Mouse (Mus musculus): ENCODE measurements around the gene E430018J23Rik. TPM values are rescaled to one million over a fixed set of nuclear protein-coding genes. Genes with fewer than 3 reads are reported as not detected.

Gene E430018J23Rik
- polyA plus RNA-seq (2012; rRNA removed; ENCODE audit: low replicate concordance): 13.3 and 15.1 TPM in 2 replicates

GRCm38 (mm10) chr7:127393157-127393943 is at the start of gene E430018J23Rik:
Gene E430018J23Rik, minus strand, starts transcription at chr7:127393629.

GRCm38 (mm10) chr7:127421388-127422191 is 28.2 kb upstream of the E430018J23Rik start, which contains the start of gene Zfp688:
Gene Zfp688, minus strand, starts transcription at chr7:127422068.

GRCm38 (mm10) chr7:127406002-127406987 is 12.9 kb upstream of the E430018J23Rik start, which contains the start of gene Zfp764:
Gene Zfp764, minus strand, starts transcription at chr7:127406822.

GRCm38 (mm10) chr7:127386641-127387392 is 6.6 kb downstream of the E430018J23Rik start, which contains the start of gene 9130019O22Rik:
Gene 9130019O22Rik, minus strand, starts transcription at chr7:127387166.

GRCm38 (mm10) chr7:127375271-127376245 is 17.9 kb downstream of the E430018J23Rik start, which contains the start of gene Zfp747:
Gene Zfp747, minus strand, starts transcription at chr7:127376050.

GRCm38 (mm10) chr7:127345512-127346325 is 47.7 kb downstream of the E430018J23Rik start, which contains the start of gene Zfp768:
Gene Zfp768, minus strand, starts transcription at chr7:127345589.

Other genes with a start within 250 kb of the E430018J23Rik start
- 10.0 and 13.1 TPM in 2 replicates for gene Cd2bp2, start 197.6 kb downstream of the E430018J23Rik start, polyA plus RNA-seq (2012; rRNA removed; ENCODE audit: low replicate concordance)
- gene Tbc1d10b, start 185.2 kb downstream of the E430018J23Rik start, polyA plus RNA-seq (2012; rRNA removed; ENCODE audit: low replicate concordance): 29.8 and 44.7 TPM in 2 replicates
- 0.38 TPM in 1 of 2 replicates, not detected in the other for gene Mylpf, start 184.7 kb downstream of the E430018J23Rik start, polyA plus RNA-seq (2012; rRNA removed; ENCODE audit: low replicate concordance)
- gene Zfp553, start 160.6 kb downstream of the E430018J23Rik start, polyA plus RNA-seq (2012; rRNA removed; ENCODE audit: low replicate concordance): 6.9 and 8.4 TPM in 2 replicates
- 14.1 and 28.9 TPM in 2 replicates for gene Sept1, start 160.5 kb downstream of the E430018J23Rik start, polyA plus RNA-seq (2012; rRNA removed; ENCODE audit: low replicate concordance)
- gene Zfp771, start 149.4 kb downstream of the E430018J23Rik start, polyA plus RNA-seq (2012; rRNA removed; ENCODE audit: low replicate concordance): 76.9 and 173 TPM in 2 replicates
- gene Dctpp1, start 132.9 kb downstream of the E430018J23Rik start, polyA plus RNA-seq (2012; rRNA removed; ENCODE audit: low replicate concordance): 74.2 and 77.1 TPM in 2 replicates
- 49.0 and 105 TPM in 2 replicates for gene Sephs2, start 119.6 kb downstream of the E430018J23Rik start, polyA plus RNA-seq (2012; rRNA removed; ENCODE audit: low replicate concordance)
- 3.7 and 5.6 TPM in 2 replicates for gene Itgal, start 97.4 kb downstream of the E430018J23Rik start, polyA plus RNA-seq (2012; rRNA removed; ENCODE audit: low replicate concordance)
- gene Zfp768, start 48.0 kb downstream of the E430018J23Rik start, polyA plus RNA-seq (2012; rRNA removed; ENCODE audit: low replicate concordance): 54.7 and 77.2 TPM in 2 replicates
- gene Zfp747, start 17.6 kb downstream of the E430018J23Rik start, polyA plus RNA-seq (2012; rRNA removed; ENCODE audit: low replicate concordance): 15.0 and 20.1 TPM in 2 replicates
- gene 9130019O22Rik, start 6.5 kb downstream of the E430018J23Rik start, polyA plus RNA-seq (2012; rRNA removed; ENCODE audit: low replicate concordance): 5.3 and 6.4 TPM in 2 replicates
- 3.9 and 4.6 TPM in 2 replicates for gene Zfp764, start 13.2 kb upstream of the E430018J23Rik start, polyA plus RNA-seq (2012; rRNA removed; ENCODE audit: low replicate concordance)
- gene Zfp688, start 28.4 kb upstream of the E430018J23Rik start, polyA plus RNA-seq (2012; rRNA removed; ENCODE audit: low replicate concordance): 21.7 and 35.2 TPM in 2 replicates
- gene Zfp689, start 55.5 kb upstream of the E430018J23Rik start, polyA plus RNA-seq (2012; rRNA removed; ENCODE audit: low replicate concordance): 3.7 and 4.3 TPM in 2 replicates
- 62.8 and 68.1 TPM in 2 replicates for gene Prr14, start 66.0 kb upstream of the E430018J23Rik start, polyA plus RNA-seq (2012; rRNA removed; ENCODE audit: low replicate concordance)
- gene Fbrs, start 85.6 kb upstream of the E430018J23Rik start, polyA plus RNA-seq (2012; rRNA removed; ENCODE audit: low replicate concordance): 36.5 and 43.2 TPM in 2 replicates
- gene Srcap, start 118.4 kb upstream of the E430018J23Rik start, polyA plus RNA-seq (2012; rRNA removed; ENCODE audit: low replicate concordance): 17.5 and 20.0 TPM in 2 replicates
- 5.6 and 10.2 TPM in 2 replicates for gene Gm42715, start 126.0 kb upstream of the E430018J23Rik start, polyA plus RNA-seq (2012; rRNA removed; ENCODE audit: low replicate concordance)
- 1.2 and 3.0 TPM in 2 replicates for gene Tmem265, start 167.8 kb upstream of the E430018J23Rik start, polyA plus RNA-seq (2012; rRNA removed; ENCODE audit: low replicate concordance)
- 28.3 and 32.0 TPM in 2 replicates for gene Phkg2, start 179.7 kb upstream of the E430018J23Rik start, polyA plus RNA-seq (2012; rRNA removed; ENCODE audit: low replicate concordance)
- gene Ccdc189, start 195.0 kb upstream of the E430018J23Rik start, polyA plus RNA-seq (2012; rRNA removed; ENCODE audit: low replicate concordance): 0.97 and 1.6 TPM in 2 replicates
- 15.9 and 16.2 TPM in 2 replicates for gene Rnf40, start 195.1 kb upstream of the E430018J23Rik start, polyA plus RNA-seq (2012; rRNA removed; ENCODE audit: low replicate concordance)
- gene Zfp629, start 222.2 kb upstream of the E430018J23Rik start, polyA plus RNA-seq (2012; rRNA removed; ENCODE audit: low replicate concordance): 3.0 and 7.2 TPM in 2 replicates